Comparison of ENCODE assay signal across 8 mouse cellular contexts in the genomic region with DNA sequence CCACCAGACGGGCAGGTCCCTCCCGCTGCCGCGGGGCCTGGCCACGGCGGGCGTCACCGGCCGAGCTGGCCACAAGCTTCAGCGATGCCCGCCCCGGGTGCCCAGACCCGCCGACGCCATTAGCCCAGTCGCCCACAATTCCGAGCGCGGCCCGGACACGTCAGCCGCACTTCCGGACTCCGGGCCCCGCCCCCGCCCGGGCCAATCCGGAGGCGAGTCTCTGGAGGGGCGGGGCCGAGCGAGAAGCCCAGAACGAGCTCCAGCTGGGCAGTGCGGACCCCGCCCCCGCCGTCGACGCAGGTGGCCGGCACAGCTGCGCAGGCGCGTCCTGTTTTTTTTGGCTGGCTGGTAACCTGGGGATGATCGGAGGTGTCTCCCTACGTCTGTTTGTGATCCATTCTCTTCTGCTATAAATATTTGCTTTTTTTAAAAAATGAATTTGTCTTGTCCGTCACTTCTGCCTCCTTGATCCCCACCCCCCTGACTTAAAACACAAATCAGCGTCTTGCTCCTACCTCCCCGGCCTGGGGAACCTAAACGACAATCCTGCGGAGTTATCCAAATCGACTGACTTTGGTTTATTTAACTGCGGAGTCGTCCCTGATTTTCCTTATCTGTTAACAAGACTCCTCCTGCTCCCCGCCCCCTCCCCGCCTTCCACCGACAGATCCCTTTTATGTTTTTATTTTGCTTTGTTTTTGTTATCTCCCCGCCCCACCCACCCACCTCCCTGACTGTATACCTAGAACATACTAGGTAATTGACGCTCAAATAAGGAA. TPM values are rescaled to one million over a fixed set of nuclear protein-coding genes. Genes with fewer than 3 reads are reported as not detected.
DNase-seq lines count a peak whose midpoint lies in the region; ATAC-seq lines count a peak whose summit lies in the region.

Gene Mon2, minus strand, starts transcription at position 261 of the 779 bp plus-strand sequence.

- no peaks in the 10 kb centered on the region for H3K27me3 ChIP-seq in hindbrain, embryonic 11.5 days (ENCODE audit: control insufficient read depth, insufficient read depth, low read length)

- H3K36me3 ChIP-seq in hindbrain, embryonic 11.5 days (ENCODE audit: control insufficient read depth, insufficient read depth, low read length) = no peaks in the 10 kb centered on the region

- H3K27ac ChIP-seq in hindbrain, embryonic 11.5 days (ENCODE audit: low read depth, low read length) = peak within 1 kb of the TSS; percentile 75

- peak within 1 kb of the TSS; percentile 72 for H3K4me2 ChIP-seq in hindbrain, embryonic 11.5 days (replicated peaks; ENCODE audit: low read depth, low read length)

- peak within 1 kb of the TSS; percentile 90 for H3K4me3 ChIP-seq in hindbrain, embryonic 11.5 days (ENCODE audit: low read depth, low read length)

- WGBS in hindbrain, embryonic 11.5 days = under 1% methylated on average over 57 of the region's 58 CpGs

- DNase-seq in MN1 (ENCODE audit: low spot score) = peak; percentile 100
- DNase-seq in cerebellum, adult 9-10 months = peak; percentile 95
- DNase-seq in frontal cortex, adult 2 months (ENCODE audit: extremely low spot score in 1 of 2, low spot score in 1 of 2) = peak; percentile 89 to 97
- peak; percentile 98 for DNase-seq in hindbrain, embryonic 11.5 days (ENCODE audit: low spot score)
- DNase-seq in layer of hippocampus, postnatal 10 days (ENCODE audit: low spot score in 2 of 2) = peak; percentile 93 to 97
- DNase-seq in lung, postnatal 10 days = peak; percentile 97
- peak; percentile 97 for DNase-seq in ovary, postnatal 36 days (ENCODE audit: low spot score)
- DNase-seq in thymus, postnatal 25 days = peak; percentile 96

- H3K4me1 ChIP-seq in hindbrain, embryonic 11.5 days (replicated peaks; ENCODE audit: control insufficient read depth, insufficient read depth, low read length) = no peaks in the 10 kb centered on the region

- no peaks in the 10 kb centered on the region for H3K9me3 ChIP-seq in hindbrain, embryonic 11.5 days (ENCODE audit: control insufficient read depth, low read length)

- peak; percentile 100 for ATAC-seq in hindbrain, embryonic 11.5 days (ENCODE audit: low FRiP score)

- H3K9ac ChIP-seq in hindbrain, embryonic 11.5 days (ENCODE audit: low read depth, low read length) = peak within 1 kb of the TSS; percentile 84

RNA-seq across cellular contexts. Expression of gene Mon2, which starts in this region (rescaled TPM):
- 48.4 and 54.6 TPM in 2 replicates for polyA plus RNA-seq in frontal cortex, adult 2 months (2012; rRNA removed)
- 24.5 and 34.2 TPM in 2 replicates for polyA plus RNA-seq in hindbrain, embryonic 11.5 days (2014; fragmentation: Nextera tagmentation; extraction: Ambion mirVana)
- 10 to 100 TPM; 73.7 to 94.9 TPM for total RNA-seq in layer of hippocampus, postnatal 10 days (2021)

Comparison
In these comparisons a context has a peak if more than half of its experiments do, and no peak if none do; other contexts are left out.
1. Peak in every context shown above with its lines: DNase-seq, ATAC-seq, H3K4me3 ChIP-seq and H3K27ac ChIP-seq.